Mouse (Mus musculus) liver, postnatal 0 days (tissue): Measurements from ENCODE around the gene Arg1.

ENCODE experiments used
- CTCF ChIP-seq: sonication (generic); IDR thresholded peaks from 2 replicates; pipeline ENCODE4 v1.5.1; 2016; ENCODE audit warnings: antibody characterized with exemption, low read depth
- EP300 ChIP-seq: IDR thresholded peaks from 2 replicates; pipeline ENCODE4 v1.6.1; 2016; ENCODE audit warnings: antibody characterized with exemption, low read depth, mild to moderate bottlenecking

DNA sequence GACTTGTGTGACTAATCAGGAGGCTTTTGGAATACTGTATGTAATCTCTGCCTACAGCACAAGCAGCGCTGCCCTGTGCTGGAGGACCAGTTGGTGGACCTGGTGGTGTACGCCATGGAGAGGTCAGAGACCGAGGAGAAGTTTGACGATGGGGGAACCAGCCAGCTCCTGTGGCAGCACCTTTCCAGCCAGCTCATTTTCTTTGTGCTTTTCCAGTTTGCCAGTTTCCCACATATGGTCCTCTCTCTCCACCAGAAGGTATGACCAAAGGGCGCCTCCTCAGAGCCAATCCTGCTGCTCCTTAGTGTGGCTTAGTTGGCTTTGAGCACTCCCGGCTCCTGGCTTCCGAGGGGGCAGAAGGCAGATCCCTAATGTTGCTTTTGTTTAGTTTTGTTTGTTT is 38.9 kb downstream of the Arg1 start:
- no peak for TF ChIP-seq CTCF
- TF ChIP-seq EP300: no peak
